In genomic region chr1:132919258-132919657, GRCm38 (mm10) we compare ENCODE assay signal across 26 mouse cellular contexts. TPM values are rescaled to one million over a fixed set of nuclear protein-coding genes. Genes with fewer than 3 reads are reported as not detected.
"Had no signal": no experiment of that assay in that cellular context is flagged by ENCODE, and none has a peak within 500 bp of the region (broad histone marks: within the 10 kb centered on the region; RNA-seq: fewer than 3 reads in every experiment).

No protein-coding gene starts in this region.

- H3K36me3 ChIP-seq: heart, embryonic 10.5 days; heart, embryonic 12.5 days; hindbrain, embryonic 10.5 days; intestine, embryonic 15.5 days; limb, embryonic 13.5 days; limb, embryonic 15.5 days; liver, embryonic 12.5 days had no signal

- H3K4me2 ChIP-seq: heart, embryonic 12.5 days; hindbrain, embryonic 14.5 days; intestine, embryonic 15.5 days; limb, embryonic 13.5 days; limb, embryonic 15.5 days; liver, embryonic 12.5 days had no signal

- H3K9ac ChIP-seq: heart, embryonic 12.5 days; intestine, embryonic 15.5 days; limb, embryonic 13.5 days; limb, embryonic 15.5 days; liver, embryonic 12.5 days; liver, embryonic 14.5 days had no signal

- ATAC-seq: hindbrain, embryonic 16.5 days; inflammation-experienced regulatory T-cells, adult 6 months; intestine, embryonic 15.5 days; intestine, postnatal 0 days; liver, embryonic 12.5 days had no signal

- H3K27ac ChIP-seq: heart, embryonic 10.5 days; hindbrain, embryonic 10.5 days; intestine, embryonic 15.5 days; kidney, postnatal 0 days; limb, embryonic 13.5 days; limb, embryonic 15.5 days; liver, embryonic 12.5 days; liver, embryonic 14.5 days had no signal

- H3K4me1 ChIP-seq: liver, embryonic 12.5 days had no signal

- H3K4me3 ChIP-seq: heart, embryonic 10.5 days; heart, embryonic 12.5 days; hindbrain, embryonic 10.5 days; intestine, embryonic 15.5 days; limb, embryonic 13.5 days; limb, embryonic 15.5 days; liver, embryonic 12.5 days had no signal

- DNase-seq: gastrocnemius, postnatal 14 days; heart, adult 18-20 months; heart, postnatal 10 days; heart, postnatal 4 days; kidney, adult 18-20 months; kidney, adult 8-10 months; kidney, postnatal 14 days; kidney, postnatal 36 days; layer of hippocampus, adult 9-11 months; layer of hippocampus, postnatal 36 days; left cerebral cortex, postnatal 4 days had no signal

- H3K9me3 ChIP-seq: heart, embryonic 10.5 days; heart, embryonic 12.5 days; hindbrain, embryonic 10.5 days; intestine, embryonic 15.5 days; limb, embryonic 13.5 days; limb, embryonic 15.5 days; liver, embryonic 12.5 days had no signal

RNA-seq across cellular contexts. Expression of gene Lrrn2, which starts 39.2 kb away (rescaled TPM):
- total RNA-seq: granulocyte monocyte progenitor cell, adult 5-6 weeks; liver, adult 2 months had no signal
- polyA plus RNA-seq: liver, adult 2 months had no signal
